Mouse (Mus musculus) heart, embryonic 16.5 days (tissue): Measurements from ENCODE around the gene Pttg1. TPM values are rescaled to one million over a fixed set of nuclear protein-coding genes. Genes with fewer than 3 reads are reported as not detected.

ENCODE experiments used
- ATAC-seq: fragments of 200-750 bp; cut with Nextera tagmentation; replicated peaks from 2 replicates; pipeline ENCODE4 v1.8.0; 2017; ENCODE audit warnings: moderate number of reproducible peaks; ENCODE audit not compliant: insufficient read depth, low FRiP score; ENCODE audit errors: extremely low read depth
- H3K27ac ChIP-seq: fragments of 300-500 bp; sonication (generic); 2 replicates; pipeline ENCODE4 v1.5.1; 2014; ENCODE audit warnings: mild to moderate bottlenecking, low read length, control low read depth, moderate library complexity
- H3K27me3 ChIP-seq: fragments of 300-500 bp; sonication (generic); 2 replicates; pipeline ENCODE4 v1.6.1; 2014; ENCODE audit warnings: low read length, mixed read lengths; ENCODE audit not compliant: control insufficient read depth, insufficient read depth
- H3K36me3 ChIP-seq: fragments of 300-500 bp; sonication (generic); 2 replicates; pipeline ENCODE4 v1.6.1; 2014; ENCODE audit not compliant: control insufficient read depth, insufficient read depth
- H3K4me1 ChIP-seq: fragments of 300-500 bp; sonication (generic); 2 replicates; pipeline ENCODE4 v1.6.1; 2014; ENCODE audit warnings: low read length, mixed read lengths; ENCODE audit not compliant: control insufficient read depth, insufficient read depth
- H3K4me2 ChIP-seq: fragments of 300-500 bp; sonication (generic); 2 replicates; pipeline ENCODE4 v1.6.1; 2014; ENCODE audit warnings: low read depth, mild to moderate bottlenecking, control low read depth, low read length
- H3K4me3 ChIP-seq: fragments of 300-500 bp; sonication (generic); 2 replicates; pipeline ENCODE4 v1.5.1; 2014; ENCODE audit warnings: mild to moderate bottlenecking, control low read depth, low read length
- H3K9ac ChIP-seq: fragments of 300-500 bp; sonication (generic); 2 replicates; pipeline ENCODE4 v1.6.1; 2014; ENCODE audit warnings: low read length, control low read depth
- H3K9me3 ChIP-seq: fragments of 300-500 bp; sonication (generic); replicated peaks from 2 replicates; pipeline ENCODE4 v1.6.1; 2016; ENCODE audit warnings: low read length; ENCODE audit not compliant: control insufficient read depth
- WGBS: fragments of 180-500 bp; shearing (Covaris S2); extraction: QIAGEN DNeasy Blood & Tissue Kit; methylation state at CpG from one replicate; pipeline ENCODE4 v1.1.7; 2014; 5-methylcytosine and 5-hydroxymethylcytosine counted together
- polyA plus RNA-seq: library from polyadenylated mRNA; unstranded; fragments of >200 nt; fragmentation: Nextera tagmentation; extraction: Ambion mirVana; gene quantifications from 2 replicates; pipeline ENCODE4 v1.2.1, GENCODE M21; 2015

Pttg1 gene
- polyA plus RNA-seq, 1 experiment from 2014 or later = 121 TPM

DNA sequence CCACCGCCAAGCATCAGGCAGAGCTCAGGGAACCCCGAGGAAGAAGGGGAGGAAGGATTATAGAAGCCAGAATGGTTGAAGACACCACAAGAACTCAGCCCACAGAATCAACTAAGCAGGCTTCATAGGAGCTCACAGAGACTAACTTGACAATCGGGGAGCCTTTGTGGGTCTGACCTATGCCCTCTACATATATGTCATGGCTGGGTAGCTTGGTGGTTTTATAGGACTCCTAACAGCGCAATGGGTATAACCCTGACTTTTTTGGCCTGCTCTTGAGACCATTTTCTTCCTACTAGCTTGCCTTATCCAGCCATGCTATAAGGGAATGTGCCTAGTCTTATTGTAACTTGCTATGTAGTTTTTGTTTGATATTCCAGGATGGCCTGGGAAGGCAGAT lies 29.8 kb downstream of the Pttg1 start:
- no peak for ATAC-seq
- H3K27ac ChIP-seq = no peak overlapping the region
- no peak overlapping the region for H3K4me2 ChIP-seq
- H3K9me3 ChIP-seq = no peaks in the 10 kb centered on the region
- no peaks in the 10 kb centered on the region for H3K27me3 ChIP-seq
- no peak overlapping the region for H3K4me3 ChIP-seq
- WGBS = 88% methylated on average over 4 of the region's 4 CpGs
- 0 out of 2 replicates have a peak, but pooled peaks cover 3% of the 10 kb centered on the region for H3K4me1 ChIP-seq
- H3K9ac ChIP-seq = no peak overlapping the region
- no peaks in the 10 kb centered on the region for H3K36me3 ChIP-seq

DNA sequence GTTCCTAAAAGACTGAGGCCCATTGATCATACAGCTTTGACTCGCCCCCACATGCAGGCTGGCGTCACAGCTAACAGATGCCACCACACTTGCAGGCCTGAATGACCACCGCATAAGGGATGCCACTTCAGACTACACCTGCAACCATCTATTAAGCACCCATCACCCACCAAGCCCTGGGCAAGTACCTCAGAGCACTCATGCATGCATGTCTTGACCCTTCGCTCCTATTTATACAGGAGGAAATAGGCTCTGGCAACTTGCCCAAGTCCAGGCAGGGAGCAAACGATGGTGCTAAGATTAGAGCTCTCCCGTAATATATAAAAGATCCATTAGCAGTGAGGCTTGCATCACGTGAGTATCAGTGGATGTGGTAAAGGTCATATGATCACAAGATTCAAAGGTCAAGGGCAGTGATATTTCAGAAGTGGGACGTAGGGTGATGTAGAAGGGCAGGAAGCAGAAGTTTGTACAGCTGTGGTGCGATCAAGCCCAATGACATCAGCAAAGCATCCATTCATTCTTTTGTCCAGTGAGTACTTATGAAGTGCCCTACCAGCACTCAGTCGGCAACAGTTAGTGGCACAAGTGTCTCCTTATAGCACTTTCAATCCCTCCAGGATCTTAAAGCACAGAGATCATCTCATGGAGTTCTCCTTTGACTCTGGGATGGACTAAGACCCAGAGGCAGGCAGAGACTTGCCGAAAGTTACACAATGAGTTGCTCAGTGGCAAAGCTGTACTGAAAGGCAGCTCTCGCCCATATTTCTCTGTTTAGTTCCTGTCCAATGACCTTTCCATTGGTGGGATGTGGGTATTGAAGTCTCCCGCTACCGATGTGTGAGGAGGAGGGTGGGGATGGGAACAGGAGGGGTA lies 30.7 kb downstream of the Pttg1 start:
- no peaks in the 10 kb centered on the region for H3K27me3 ChIP-seq
- no peak for ATAC-seq
- no peak overlapping the region for H3K4me2 ChIP-seq
- WGBS = 61% methylated on average over 14 of the region's 14 CpGs
- no peaks in the 10 kb centered on the region for H3K9me3 ChIP-seq
- H3K36me3 ChIP-seq = no peaks in the 10 kb centered on the region
- H3K4me1 ChIP-seq = 0 out of 2 replicates have a peak, but pooled peaks cover 3% of the 10 kb centered on the region
- no peak overlapping the region for H3K27ac ChIP-seq
- H3K9ac ChIP-seq = no peak overlapping the region
- no peak overlapping the region for H3K4me3 ChIP-seq

DNA sequence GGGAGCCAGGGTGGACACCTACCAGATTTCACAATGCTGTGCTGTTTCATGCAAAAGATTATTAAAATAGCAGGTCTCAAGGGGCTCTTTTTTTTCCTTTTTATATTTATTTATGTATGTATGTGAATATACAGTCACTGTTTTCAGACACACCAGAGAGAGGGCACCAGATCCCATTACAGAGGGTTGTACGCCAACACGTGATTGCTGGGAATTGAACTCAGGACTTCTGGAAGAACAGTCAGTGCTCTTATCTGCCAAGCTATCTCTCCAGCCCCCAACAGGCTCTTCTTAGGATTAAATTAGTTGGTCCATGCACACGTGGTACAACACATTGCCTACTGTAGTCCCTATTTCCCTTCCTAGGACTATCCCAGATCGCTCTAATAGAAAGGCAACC lies 32.7 kb downstream of the Pttg1 start:
- Histone ChIP-seq H3K27ac (no peak overlapping the region), H3K4me1 (0 out of 2 replicates have a peak, but pooled peaks cover 3% of the 10 kb centered on the region), H3K4me2 (no peak overlapping the region), H3K36me3 (no peaks in the 10 kb centered on the region), H3K4me3 (no peak overlapping the region), H3K27me3 (no peaks in the 10 kb centered on the region), H3K9ac (no peak overlapping the region), H3K9me3 (no peaks in the 10 kb centered on the region)
- 87% methylated on average over 4 of the region's 4 CpGs for WGBS
- no peak for ATAC-seq

DNA sequence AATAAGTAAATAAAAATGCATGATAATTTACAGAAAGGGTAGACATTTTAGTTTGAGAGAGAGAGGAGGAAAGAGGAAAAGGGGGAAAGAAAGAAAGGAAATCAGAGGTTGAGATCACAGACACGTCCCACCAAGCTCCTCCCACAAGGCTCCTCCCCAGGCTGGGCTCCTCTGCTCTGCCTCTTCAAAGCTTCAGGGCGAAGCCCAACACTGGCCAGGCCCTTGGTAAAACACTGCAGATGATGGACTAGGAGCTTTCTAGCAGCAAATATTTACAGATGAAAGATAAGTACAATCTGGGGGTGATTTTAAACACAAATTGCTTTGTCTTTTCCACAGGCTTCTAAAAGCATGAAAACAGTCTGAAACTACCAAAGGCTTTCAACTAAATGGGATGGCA lies 33.3 kb downstream of the Pttg1 start:
- H3K27ac ChIP-seq = no peak overlapping the region
- H3K4me2 ChIP-seq = no peak overlapping the region
- H3K36me3 ChIP-seq = no peaks in the 10 kb centered on the region
- ATAC-seq = no peak
- H3K4me3 ChIP-seq = no peak overlapping the region
- no peaks in the 10 kb centered on the region for H3K9me3 ChIP-seq
- no peak overlapping the region for H3K9ac ChIP-seq
- 0 out of 2 replicates have a peak, but pooled peaks cover 3% of the 10 kb centered on the region for H3K4me1 ChIP-seq
- 36% methylated on average over 2 of the region's 2 CpGs for WGBS
- no peaks in the 10 kb centered on the region for H3K27me3 ChIP-seq

DNA sequence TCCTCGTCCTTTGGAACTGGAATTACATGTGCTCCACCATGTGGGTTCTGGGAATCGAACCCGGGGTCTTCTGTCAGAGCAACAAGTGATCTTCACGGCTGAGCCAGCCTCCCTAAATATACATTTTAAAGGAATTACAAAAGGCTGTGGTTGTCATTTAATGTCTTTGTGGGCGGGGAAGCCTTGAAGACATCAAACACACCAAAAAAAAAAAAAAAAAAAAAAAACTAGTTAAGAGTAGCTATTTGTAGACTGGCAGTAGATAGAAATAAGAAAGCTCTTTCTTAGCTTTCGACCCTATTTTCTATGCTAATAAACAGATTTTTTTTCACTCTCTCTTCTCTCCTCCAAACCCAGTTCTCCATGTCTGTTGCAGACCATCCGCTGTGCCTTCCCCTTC lies 36.9 kb downstream of the Pttg1 start:
- H3K9me3 ChIP-seq = no peaks in the 10 kb centered on the region
- H3K4me2 ChIP-seq = no peak overlapping the region
- no peak overlapping the region for H3K4me3 ChIP-seq
- ATAC-seq = no peak
- H3K36me3 ChIP-seq = no peaks in the 10 kb centered on the region
- peaks cover 8% of the 10 kb centered on the region; the same call in 1 of the 2 replicates for H3K4me1 ChIP-seq
- no peak overlapping the region for H3K9ac ChIP-seq
- no peak overlapping the region for H3K27ac ChIP-seq
- no peaks in the 10 kb centered on the region for H3K27me3 ChIP-seq
- WGBS = 80% methylated on average over 7 of the region's 7 CpGs

DNA sequence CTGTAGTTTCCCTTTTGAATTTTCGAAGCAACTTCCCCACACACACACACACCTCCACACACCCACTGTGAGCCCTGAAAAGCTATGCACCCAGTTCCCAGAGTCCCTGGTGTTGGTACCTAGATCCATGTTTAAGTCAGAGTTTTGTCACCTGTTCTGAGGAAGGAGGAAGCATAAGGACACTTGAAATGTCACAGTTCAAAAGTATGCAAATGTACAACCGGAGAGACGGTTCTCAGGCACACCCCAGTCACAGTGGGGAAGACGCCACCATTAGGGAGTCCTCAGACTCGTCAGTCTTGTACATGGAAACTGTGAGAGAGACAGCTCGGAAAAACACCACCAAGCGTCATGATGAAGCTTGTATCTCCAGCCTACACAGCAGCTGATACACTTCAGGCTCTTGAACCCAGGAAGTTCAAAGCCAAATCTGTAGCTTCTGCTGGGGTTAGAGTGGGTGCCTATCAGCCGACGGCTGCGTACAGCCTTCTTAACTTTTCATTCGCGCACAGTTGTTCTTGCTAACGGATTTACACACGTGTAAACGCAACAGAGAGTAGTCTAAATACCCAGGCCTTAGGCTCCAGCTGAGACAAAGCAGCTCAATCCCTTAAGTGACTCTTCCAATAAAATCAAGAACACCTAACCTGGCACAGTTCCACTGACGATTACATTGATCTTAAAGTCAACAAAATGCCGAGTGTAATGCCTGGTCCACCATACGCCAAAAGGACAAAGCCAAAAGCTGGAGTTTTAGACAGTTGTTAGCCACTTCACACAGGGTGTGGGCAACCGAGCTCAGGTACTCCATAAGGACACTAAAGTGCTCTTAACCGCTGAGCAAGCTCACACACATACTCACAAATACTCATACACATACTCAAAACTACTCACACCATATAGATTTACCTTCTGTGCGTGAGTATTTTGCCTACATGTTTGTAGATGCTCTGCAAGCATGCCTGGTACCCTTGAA lies 37.6 kb downstream of the Pttg1 start:
- no peaks in the 10 kb centered on the region for H3K36me3 ChIP-seq
- H3K27ac ChIP-seq = no peak overlapping the region
- no peak overlapping the region for H3K9ac ChIP-seq
- H3K9me3 ChIP-seq = no peaks in the 10 kb centered on the region
- ATAC-seq = no peak
- H3K4me3 ChIP-seq = no peak overlapping the region
- H3K27me3 ChIP-seq = no peaks in the 10 kb centered on the region
- H3K4me2 ChIP-seq = no peak overlapping the region
- 70% methylated on average over 21 of the region's 21 CpGs for WGBS
- peaks cover 8% of the 10 kb centered on the region; the same call in 1 of the 2 replicates for H3K4me1 ChIP-seq

DNA sequence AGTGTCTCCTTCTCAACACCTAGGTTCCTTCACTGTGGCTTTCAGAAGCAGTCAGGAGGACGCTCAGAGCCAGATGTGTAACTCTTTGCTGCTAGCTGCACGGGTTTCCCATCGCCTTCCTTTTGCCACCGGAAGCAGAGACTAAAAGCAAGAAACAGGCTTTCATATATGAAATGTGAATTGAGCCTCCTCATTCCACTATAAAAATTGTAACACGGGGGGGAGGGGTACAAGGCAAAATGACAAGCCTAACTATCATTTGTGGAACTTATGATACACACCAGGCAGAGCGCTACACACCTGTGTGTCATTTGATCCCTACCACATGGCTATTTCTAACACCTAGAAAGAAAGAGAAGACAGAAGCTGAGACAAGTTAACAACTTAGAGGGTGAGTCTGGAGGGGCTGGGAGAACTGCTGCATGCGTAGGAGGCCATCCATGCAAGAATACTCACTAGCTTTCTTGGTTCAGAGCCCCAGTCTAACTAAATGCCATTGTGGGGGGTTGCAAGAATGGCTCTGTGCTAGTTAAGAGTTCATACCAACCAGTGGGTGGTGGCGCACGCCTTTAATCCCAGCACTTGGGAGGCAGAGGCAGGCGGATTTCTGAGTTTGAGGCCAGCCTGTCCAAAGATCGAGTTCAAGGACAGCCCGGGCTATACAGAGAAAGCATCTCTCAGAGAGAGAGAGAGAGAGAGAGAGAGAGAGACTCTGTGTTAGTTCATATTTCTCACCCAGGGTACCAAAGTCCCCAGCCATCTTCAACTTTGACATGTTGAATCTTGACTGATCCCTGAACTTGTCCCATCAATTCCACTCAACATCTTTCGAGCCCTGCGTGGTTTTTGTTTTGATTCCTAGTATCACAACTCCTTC lies 38.8 kb downstream of the Pttg1 start:
- no peak overlapping the region for H3K4me3 ChIP-seq
- no peak overlapping the region for H3K4me2 ChIP-seq
- no peak overlapping the region for H3K9ac ChIP-seq
- no peak overlapping the region for H3K27ac ChIP-seq
- H3K27me3 ChIP-seq = no peaks in the 10 kb centered on the region
- no peak for ATAC-seq
- H3K36me3 ChIP-seq = no peaks in the 10 kb centered on the region
- H3K9me3 ChIP-seq = no peaks in the 10 kb centered on the region
- H3K4me1 ChIP-seq = peaks cover 8% of the 10 kb centered on the region; the same call in 1 of the 2 replicates
- 89% methylated on average over 14 of the region's 14 CpGs for WGBS

DNA sequence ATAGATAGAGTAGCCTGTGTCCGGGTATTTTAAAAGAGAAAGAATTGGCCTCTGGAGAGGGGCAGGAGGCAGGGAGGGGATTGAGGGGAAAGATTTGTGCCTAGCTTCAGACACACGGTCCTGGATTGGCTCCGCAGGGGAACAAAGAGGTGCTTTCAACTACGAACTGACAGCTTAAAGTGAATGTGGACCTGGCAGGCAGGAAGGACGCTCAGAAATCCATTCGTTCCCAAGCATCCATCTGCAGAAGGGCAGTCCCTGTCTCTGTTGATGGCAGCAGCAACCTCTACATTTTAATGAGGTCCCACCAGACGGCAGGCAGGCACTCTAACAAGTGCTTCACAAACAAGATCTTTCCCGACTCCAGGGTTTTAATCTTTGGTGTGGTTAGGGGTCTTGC lies 40.3 kb downstream of the Pttg1 start:
- Histone ChIP-seq H3K27ac (no peak overlapping the region; the same call in 1 of the 2 replicates), H3K9ac (peak overlapping the region; percentile 72)

More for the DNA sequence above, 40.3 kb downstream of the Pttg1 start:
- Histone ChIP-seq H3K9me3 (no peaks in the 10 kb centered on the region), H3K36me3 (no peaks in the 10 kb centered on the region), H3K27me3 (no peaks in the 10 kb centered on the region), H3K4me3 (peak overlapping the region; percentile 54), H3K4me1 (peaks cover 8% of the 10 kb centered on the region; the same call in 1 of the 2 replicates), H3K4me2 (peak overlapping the region; percentile 86)
- 0 out of 2 replicates have a peak, but pooled peaks have one; percentile 25 for ATAC-seq
- 3% methylated on average over 8 of the region's 8 CpGs for WGBS
